Comparison of ENCODE assay signal across 41 mouse cellular contexts in the genomic region with DNA sequence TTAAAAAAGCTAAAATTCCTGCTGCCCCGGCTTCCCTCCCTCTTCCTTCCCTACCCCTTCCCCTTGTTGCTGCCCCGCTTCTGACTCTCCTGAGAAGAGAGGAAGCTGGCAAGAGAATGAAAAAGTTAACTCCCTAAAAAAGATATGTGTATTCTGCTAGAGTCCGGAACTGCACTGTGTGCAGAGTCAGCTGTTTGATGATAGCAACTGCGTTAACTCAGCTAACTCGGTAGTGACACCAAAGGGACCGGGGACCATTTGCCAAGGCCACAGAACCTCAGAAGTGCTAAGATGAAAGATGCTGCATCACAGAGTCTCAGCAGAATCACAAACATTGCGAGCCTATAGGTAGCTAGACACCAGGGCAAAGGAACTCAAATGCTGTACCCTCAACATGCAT. TPM values are rescaled to one million over a fixed set of nuclear protein-coding genes. Genes with fewer than 3 reads are reported as not detected.
"Had no signal": no experiment of that assay in that cellular context is flagged by ENCODE, and none has a peak within 500 bp of the region (broad histone marks: within the 10 kb centered on the region; RNA-seq: fewer than 3 reads in every experiment).

No protein-coding gene starts in this region.

- DNase-seq: left cerebral cortex, postnatal 4 days; liver; liver, embryonic 13.5 days; liver, postnatal 0 days; lung, adult 18-20 months; lung, adult 2 months; lung, embryonic 14.5 days; lung, postnatal 10 days; lung, postnatal 14 days; lung, postnatal 36 days; lung, postnatal 4 days; midbrain, embryonic 14.5 days had no signal

- H3K36me3 ChIP-seq: liver, embryonic 12.5 days; liver, embryonic 13.5 days; liver, embryonic 15.5 days; lung, embryonic 15.5 days; midbrain, embryonic 15.5 days had no signal

- H3K27ac ChIP-seq: limb, embryonic 12.5 days; liver, embryonic 12.5 days; liver, embryonic 13.5 days; liver, embryonic 14.5 days; liver, embryonic 15.5 days; lung, embryonic 15.5 days; macrophage; midbrain, embryonic 12.5 days; midbrain, embryonic 13.5 days; midbrain, embryonic 15.5 days; neural tube, embryonic 12.5 days had no signal

- H3K4me2 ChIP-seq: limb, embryonic 12.5 days; liver, embryonic 11.5 days; liver, embryonic 12.5 days; liver, embryonic 13.5 days; liver, embryonic 15.5 days; lung, embryonic 14.5 days; lung, embryonic 15.5 days; midbrain, embryonic 11.5 days; midbrain, embryonic 12.5 days; midbrain, embryonic 13.5 days; neural tube, embryonic 12.5 days had no signal

- H3K9me3 ChIP-seq: limb, embryonic 10.5 days; limb, embryonic 12.5 days; limb, embryonic 13.5 days; limb, embryonic 15.5 days; liver, embryonic 12.5 days; liver, embryonic 13.5 days; liver, embryonic 15.5 days; lung, embryonic 15.5 days; megakaryocyte, embryonic 14.5 days; midbrain, embryonic 10.5 days; midbrain, embryonic 12.5 days; midbrain, embryonic 13.5 days; midbrain, embryonic 15.5 days; neural tube, embryonic 12.5 days had no signal

- H3K4me3 ChIP-seq: limb, embryonic 10.5 days; limb, embryonic 12.5 days; limb, embryonic 13.5 days; limb, embryonic 15.5 days; liver, embryonic 12.5 days; liver, embryonic 13.5 days; liver, embryonic 15.5 days; lung, embryonic 15.5 days; megakaryocyte, embryonic 14.5 days; midbrain, embryonic 12.5 days; midbrain, embryonic 13.5 days; midbrain, embryonic 15.5 days; myocyte; neural tube, embryonic 12.5 days had no signal

- H3K27me3 ChIP-seq: limb, embryonic 12.5 days; limb, embryonic 13.5 days; limb, embryonic 15.5 days; liver, embryonic 13.5 days; liver, embryonic 15.5 days; lung, embryonic 15.5 days; midbrain, embryonic 12.5 days; midbrain, embryonic 13.5 days; midbrain, embryonic 15.5 days; neural tube, embryonic 12.5 days had no signal

- H3K9ac ChIP-seq: limb, embryonic 12.5 days; limb, embryonic 13.5 days; limb, embryonic 15.5 days; liver, embryonic 12.5 days; liver, embryonic 13.5 days; liver, embryonic 14.5 days; liver, embryonic 15.5 days; liver, postnatal 0 days; lung, embryonic 14.5 days; lung, embryonic 15.5 days; midbrain, embryonic 12.5 days; midbrain, embryonic 13.5 days; midbrain, embryonic 15.5 days; neural tube, embryonic 12.5 days had no signal

- ATAC-seq: liver, embryonic 12.5 days; liver, postnatal 0 days; lung, postnatal 0 days; midbrain, embryonic 13.5 days; midbrain, embryonic 15.5 days; midbrain, embryonic 16.5 days had no signal

RNA-seq across cellular contexts. Expression of a gene that starts 30.0 kb away (rescaled TPM):
- total RNA-seq: megakaryocyte, adult 5-6 weeks; megakaryocyte-erythroid progenitor cell, adult 5-6 weeks; monocyte, adult 5-6 weeks had no signal

RNA-seq across cellular contexts. Expression of a gene that starts 31.4 kb away (rescaled TPM):
- total RNA-seq: megakaryocyte progenitor cell, adult 5-6 weeks; megakaryocyte, adult 5-6 weeks; megakaryocyte-erythroid progenitor cell, adult 5-6 weeks; monocyte, adult 5-6 weeks had no signal
- polyA plus RNA-seq: limb, embryonic 10.5 days; macrophage; myocyte had no signal

RNA-seq across cellular contexts. Expression of a gene that starts 35.7 kb away (rescaled TPM):
- total RNA-seq: megakaryocyte progenitor cell, adult 5-6 weeks; megakaryocyte, adult 5-6 weeks; megakaryocyte-erythroid progenitor cell, adult 5-6 weeks; monocyte, adult 5-6 weeks had no signal
- polyA plus RNA-seq: limb, embryonic 10.5 days; limb, embryonic 11.5 days; limb, embryonic 12.5 days; limb, embryonic 13.5 days; limb, embryonic 14.5 days; lung, embryonic 14.5 days; lung, embryonic 15.5 days; lung, embryonic 16.5 days; lung, postnatal 0 days; macrophage; midbrain, embryonic 10.5 days; midbrain, embryonic 11.5 days; midbrain, embryonic 12.5 days; midbrain, embryonic 13.5 days; midbrain, embryonic 14.5 days; midbrain, postnatal 0 days; myocyte; neural tube, embryonic 11.5 days; neural tube, embryonic 12.5 days had no signal
